In genomic region chr8:121952800-121953199, GRCm38 (mm10) we compare ENCODE assay signal across 12 mouse cellular contexts. TPM values are rescaled to one million over a fixed set of nuclear protein-coding genes. Genes with fewer than 3 reads are reported as not detected.
DNase-seq lines count a peak whose midpoint lies in the region; ATAC-seq lines count a peak whose summit lies in the region.
"Had no signal": no experiment of that assay in that cellular context is flagged by ENCODE, and none has a peak within 500 bp of the region (broad histone marks: within the 10 kb centered on the region; RNA-seq: fewer than 3 reads in every experiment).

No protein-coding gene starts in this region.

- H3K9ac ChIP-seq in forebrain, embryonic 11.5 days (ENCODE audit: low read length): no peak overlapping the region
- no peak overlapping the region for H3K9ac ChIP-seq in forebrain, embryonic 16.5 days (replicated peaks; ENCODE audit: low read depth, low read length)
- H3K9ac ChIP-seq in neural tube, embryonic 15.5 days (replicated peaks): no peak overlapping the region

- no peak for ATAC-seq in forebrain, embryonic 11.5 days (replicated peaks; ENCODE audit: low FRiP score)
- no peak for ATAC-seq in forebrain, embryonic 16.5 days
- no peak for ATAC-seq in neural tube, embryonic 15.5 days (ENCODE audit: low FRiP score)
- no peak for ATAC-seq in megakaryocyte-erythroid progenitor cell, adult 5-6 weeks (replicated peaks; ENCODE audit: low FRiP score, low TSS enrichment, poor library complexity, severe bottlenecking)

- H3K4me1 ChIP-seq in forebrain, embryonic 11.5 days (replicated peaks; ENCODE audit: control insufficient read depth, insufficient read depth, low read length): peaks cover 12% of the 10 kb centered on the region; the same call in 1 of the 2 replicates
- H3K4me1 ChIP-seq in forebrain, embryonic 16.5 days (replicated peaks; ENCODE audit: control insufficient read depth, insufficient read depth, low read length): peaks cover 30% of the 10 kb centered on the region
- H3K4me1 ChIP-seq in neural tube, embryonic 15.5 days: peaks cover 46% of the 10 kb centered on the region

- H3K9me3 ChIP-seq in forebrain, embryonic 11.5 days (ENCODE audit: control insufficient read depth, low read length): no peaks in the 10 kb centered on the region
- no peaks in the 10 kb centered on the region for H3K9me3 ChIP-seq in forebrain, embryonic 16.5 days (ENCODE audit: control insufficient read depth, low read length)
- H3K9me3 ChIP-seq in neural tube, embryonic 15.5 days (replicated peaks): no peaks in the 10 kb centered on the region

- H3K27me3 ChIP-seq in forebrain, embryonic 11.5 days (ENCODE audit: control insufficient read depth, insufficient read depth, low read length): no peaks in the 10 kb centered on the region
- no peaks in the 10 kb centered on the region for H3K27me3 ChIP-seq in forebrain, embryonic 16.5 days (replicated peaks; ENCODE audit: control insufficient read depth, insufficient read depth, low read length)
- H3K27me3 ChIP-seq in neural tube, embryonic 15.5 days (replicated peaks): no peaks in the 10 kb centered on the region

- WGBS in forebrain, embryonic 11.5 days: 88% methylated on average over 7 of the region's 7 CpGs
- 87% methylated on average over 7 of the region's 7 CpGs for whole genome bisulfite sequencing in forebrain, embryonic 16.5 days
- WGBS in neural tube, embryonic 15.5 days: 86% methylated on average over 7 of the region's 7 CpGs

- H3K4me2 ChIP-seq in forebrain, embryonic 11.5 days (ENCODE audit: low read depth, low read length, severe bottlenecking): 0 out of 2 replicates have a peak overlapping the region, but pooled peaks have one; percentile 16
- H3K4me2 ChIP-seq in forebrain, embryonic 16.5 days (ENCODE audit: low read length): no peak overlapping the region
- H3K4me2 ChIP-seq in neural tube, embryonic 15.5 days: peak overlapping the region; percentile 82

- no peak overlapping the region for H3K27ac ChIP-seq in forebrain, embryonic 11.5 days (ENCODE audit: low read depth, low read length)
- no peak overlapping the region for H3K27ac ChIP-seq in forebrain, embryonic 16.5 days (ENCODE audit: low read length)
- no peak overlapping the region for H3K27ac ChIP-seq in neural tube, embryonic 15.5 days (replicated peaks)

- DNase-seq in forebrain, embryonic 11.5 days (ENCODE audit: low spot score): no peak
- DNase-seq in retina, postnatal 1 day: peak; percentile 20
- DNase-seq in retina, embryonic 14.5 days (ENCODE audit: low spot score): no peak
- DNase-seq in kidney, postnatal 25 days: peak; percentile 56 to 69
- DNase-seq in cerebellum, postnatal 36 days: no peak
- DNase-seq: adrenal gland, postnatal 14 days; embryo, embryonic 11 days; heart, postnatal 4 days; lung, adult 18-20 months had no signal

- H3K4me3 ChIP-seq in forebrain, embryonic 11.5 days (ENCODE audit: low read depth, low read length): no peak overlapping the region
- no peak overlapping the region for H3K4me3 ChIP-seq in forebrain, embryonic 16.5 days (replicated peaks; ENCODE audit: low read length)
- peak overlapping the region; percentile 7; the same call in 1 of the 2 replicates for H3K4me3 ChIP-seq in neural tube, embryonic 15.5 days (replicated peaks)

- no peaks in the 10 kb centered on the region; the same call in 1 of the 2 replicates for H3K36me3 ChIP-seq in forebrain, embryonic 11.5 days (ENCODE audit: control insufficient read depth, insufficient read depth, low read length)
- H3K36me3 ChIP-seq in forebrain, embryonic 16.5 days (ENCODE audit: control insufficient read depth, insufficient read depth): no peaks in the 10 kb centered on the region; the same call in 1 of the 2 replicates
- no peaks in the 10 kb centered on the region; the same call in 1 of the 2 replicates for H3K36me3 ChIP-seq in neural tube, embryonic 15.5 days

RNA-seq across cellular contexts. Expression of gene Banp, which starts 3.2 kb away (rescaled TPM):
- polyA plus RNA-seq in forebrain, embryonic 11.5 days (2014; fragmentation: Nextera tagmentation; extraction: Ambion mirVana): 53.1 and 60.9 TPM in 2 replicates
- 68.4 and 69.9 TPM in 2 replicates for polyA plus RNA-seq in forebrain, embryonic 16.5 days (2015; fragmentation: Nextera tagmentation; extraction: Ambion mirVana)
- polyA plus RNA-seq in neural tube, embryonic 15.5 days (2015; fragmentation: Nextera tagmentation; extraction: Ambion mirVana): 51.1 and 52.8 TPM in 2 replicates
- total RNA-seq in megakaryocyte-erythroid progenitor cell, adult 5-6 weeks (2014; fragmentation: Nextera tagmentation): 18.4 and 22.9 TPM in 2 replicates
- 10.8 and 17.3 TPM in 2 replicates for total RNA-seq in megakaryocyte-erythroid progenitor cell, adult 5-6 weeks (2017)

RNA-seq across cellular contexts. Expression of gene Car5a, which starts 8.1 kb away (rescaled TPM):
- polyA plus RNA-seq in forebrain, embryonic 11.5 days (2014; fragmentation: Nextera tagmentation; extraction: Ambion mirVana): not detected in 2 replicates
- 0.50 and 0.72 TPM in 2 replicates for polyA plus RNA-seq in forebrain, embryonic 16.5 days (2015; fragmentation: Nextera tagmentation; extraction: Ambion mirVana)
- 0.46 and 0.50 TPM in 2 replicates for polyA plus RNA-seq in neural tube, embryonic 15.5 days (2015; fragmentation: Nextera tagmentation; extraction: Ambion mirVana)
- total RNA-seq in megakaryocyte-erythroid progenitor cell, adult 5-6 weeks (2014; fragmentation: Nextera tagmentation): not detected in 2 replicates
- total RNA-seq in megakaryocyte-erythroid progenitor cell, adult 5-6 weeks (2017): not detected in 2 replicates
- total RNA-seq: heart, postnatal 4 days had no signal

RNA-seq across cellular contexts. Expression of gene Slc7a5, which starts 45.3 kb away (rescaled TPM):
- 37.1 and 43.0 TPM in 2 replicates for polyA plus RNA-seq in forebrain, embryonic 11.5 days (2014; fragmentation: Nextera tagmentation; extraction: Ambion mirVana)
- 44.1 and 47.5 TPM in 2 replicates for polyA plus RNA-seq in forebrain, embryonic 16.5 days (2015; fragmentation: Nextera tagmentation; extraction: Ambion mirVana)
- 39.6 and 41.1 TPM in 2 replicates for polyA plus RNA-seq in neural tube, embryonic 15.5 days (2015; fragmentation: Nextera tagmentation; extraction: Ambion mirVana)
- 78.1 and 90.0 TPM in 2 replicates for total RNA-seq in megakaryocyte-erythroid progenitor cell, adult 5-6 weeks (2014; fragmentation: Nextera tagmentation)
- total RNA-seq in megakaryocyte-erythroid progenitor cell, adult 5-6 weeks (2017): 23.6 and 43.1 TPM in 2 replicates

Comparison
In these comparisons a context has a peak if more than half of its experiments do, and no peak if none do; other contexts are left out.
1. DNase-seq: peak in retina, postnatal 1 day (single experiment) and kidney, postnatal 25 days (2 of 2); none in forebrain, embryonic 11.5 days (single experiment), retina, embryonic 14.5 days (single experiment) and cerebellum, postnatal 36 days (0 of 2).